Mouse (Mus musculus) fat pad, adult 2 months (tissue): ENCODE results near the gene 9430038I01Rik.

Source experiments
- DNase-seq: peaks from one replicate; pipeline ENCODE4 v3.0.0-alpha.2; 2011; ENCODE audit warnings: low read depth, low spot score; ENCODE audit errors: extremely low read depth

The 9430038I01Rik gene

GRCm38 (mm10) chr7:137370175-137370574 lies 40.4 kb downstream of the 9430038I01Rik start:
- no peak for DNase-seq

GRCm38 (mm10) chr7:137366736-137367135 lies 43.8 kb downstream of the 9430038I01Rik start:
- no peak for DNase-seq

GRCm38 (mm10) chr7:137365056-137365455 lies 45.5 kb downstream of the 9430038I01Rik start:
- no peak for DNase-seq

- no peak for DNase-seq
These were observed 46.0 kb downstream of the 9430038I01Rik start for GRCm38 (mm10) chr7:137364571-137364970.

GRCm38 (mm10) chr7:137346860-137347259 lies 63.7 kb downstream of the 9430038I01Rik start:
- DNase-seq = no peak

GRCm38 (mm10) chr7:137346068-137346467 lies 64.5 kb downstream of the 9430038I01Rik start:
- DNase-seq = no peak

- no peak for DNase-seq
These were observed 76.6 kb downstream of the 9430038I01Rik start for GRCm38 (mm10) chr7:137333951-137334350.
